Mouse (Mus musculus): ENCODE measurements around the gene Mindy3. TPM values are rescaled to one million over a fixed set of nuclear protein-coding genes. Genes with fewer than 3 reads are reported as not detected.

Mindy3 gene
- polyA plus RNA-seq, 1 experiment from 2014 or later, result 31.8 TPM

DNA sequence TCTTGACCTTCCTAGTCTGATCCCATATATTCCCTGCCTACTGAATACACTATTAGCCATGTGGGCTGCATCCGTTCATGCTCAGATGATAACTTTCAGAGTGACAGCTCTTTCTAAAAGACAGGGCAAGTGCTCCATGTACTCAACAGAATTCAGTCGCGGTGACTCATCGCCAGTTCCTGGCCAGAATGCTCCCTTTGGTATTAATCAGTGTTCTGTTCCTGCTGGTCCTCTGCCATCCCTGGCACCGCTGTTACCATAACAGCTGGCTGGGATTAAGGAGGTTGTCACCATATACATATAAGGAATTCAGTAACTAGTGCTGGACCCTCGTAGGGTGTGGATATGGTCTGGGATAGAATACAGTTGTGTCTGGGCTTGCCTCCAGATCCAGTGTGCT is 93.9 kb downstream of the Mindy3 start:
- no peak overlapping the region for H3K4me3 ChIP-seq (ENCODE audit: low read length)
- peaks cover 14% of the 10 kb centered on the region for H3K4me1 ChIP-seq (replicated peaks; ENCODE audit: control insufficient read depth, insufficient read depth, low read length)
- peak overlapping the region; percentile 85 for H3K27ac ChIP-seq (ENCODE audit: low read length)
- ATAC-seq (ENCODE audit: low read depth), result peak; percentile 95
- no peaks in the 10 kb centered on the region for H3K9me3 ChIP-seq (ENCODE audit: control insufficient read depth, low read length)
- H3K4me2 ChIP-seq (ENCODE audit: low read depth, low read length), result no peak overlapping the region
- WGBS, result 52% methylated on average over 6 of the region's 6 CpGs
- no peak overlapping the region for H3K9ac ChIP-seq (ENCODE audit: low read length)
- no peaks in the 10 kb centered on the region for H3K27me3 ChIP-seq (ENCODE audit: control insufficient read depth, insufficient read depth, low read depth, low read length)
- no peaks in the 10 kb centered on the region for H3K36me3 ChIP-seq (ENCODE audit: control insufficient read depth, insufficient read depth, low read length)

DNA sequence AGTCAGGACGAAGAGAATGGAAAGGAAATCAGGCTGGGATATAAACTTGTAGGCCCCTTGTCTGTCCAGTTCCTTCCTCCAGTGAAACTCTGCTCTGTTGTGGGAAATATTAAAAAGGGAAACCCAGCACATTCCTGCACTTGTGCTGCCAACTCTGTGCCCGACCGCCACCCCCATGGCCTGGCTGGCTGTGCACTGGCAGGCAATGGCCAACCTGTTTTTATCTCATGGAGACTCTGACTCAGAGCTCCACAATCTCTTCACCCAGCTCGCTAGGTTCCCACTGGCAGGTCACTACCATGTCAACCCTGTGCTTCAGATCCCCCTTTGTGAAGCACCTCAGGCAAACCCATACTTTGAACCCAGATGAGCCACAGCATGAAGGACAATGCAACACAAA is 98.4 kb downstream of the Mindy3 start:
- Histone ChIP-seq H3K9me3 (ENCODE audit: control insufficient read depth, low read length) (no peaks in the 10 kb centered on the region), H3K27me3 (ENCODE audit: control insufficient read depth, insufficient read depth, low read depth, low read length) (no peaks in the 10 kb centered on the region), H3K4me3 (ENCODE audit: low read length) (no peak overlapping the region), H3K4me1 (replicated peaks; ENCODE audit: control insufficient read depth, insufficient read depth, low read length) (peaks cover 4% of the 10 kb centered on the region), H3K9ac (ENCODE audit: low read length) (no peak overlapping the region), H3K27ac (ENCODE audit: low read length) (no peak overlapping the region), H3K4me2 (ENCODE audit: low read depth, low read length) (no peak overlapping the region), H3K36me3 (ENCODE audit: control insufficient read depth, insufficient read depth, low read length) (no peaks in the 10 kb centered on the region)
- no peak for ATAC-seq (ENCODE audit: low read depth)
- WGBS, result 78% methylated on average over 4 of the region's 4 CpGs

DNA sequence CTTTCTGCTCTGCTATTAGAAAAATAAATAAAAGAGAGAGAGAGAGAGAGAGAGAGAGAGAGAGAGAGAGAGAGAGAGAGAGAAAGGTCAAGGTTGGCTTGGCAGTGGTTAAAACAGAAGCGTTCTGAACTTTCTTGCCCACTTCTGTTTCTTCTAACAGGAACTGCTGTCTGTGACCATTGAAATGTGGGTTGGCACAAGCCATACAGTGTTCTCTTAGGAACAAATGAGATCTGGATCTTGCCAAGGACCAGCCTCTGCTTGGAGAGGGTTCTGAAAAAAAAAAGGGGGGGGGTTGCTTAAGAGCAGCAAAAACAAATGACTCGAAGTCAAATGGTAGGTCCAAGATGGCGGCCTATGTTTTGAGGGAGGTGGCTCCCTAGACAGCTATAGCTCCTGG is 100.6 kb downstream of the Mindy3 start:
- Histone ChIP-seq H3K4me1 (replicated peaks; ENCODE audit: control insufficient read depth, insufficient read depth, low read length) (peaks cover 8% of the 10 kb centered on the region), H3K9ac (ENCODE audit: low read length) (no peak overlapping the region), H3K27me3 (ENCODE audit: control insufficient read depth, insufficient read depth, low read depth, low read length) (no peaks in the 10 kb centered on the region), H3K36me3 (ENCODE audit: control insufficient read depth, insufficient read depth, low read length) (no peaks in the 10 kb centered on the region), H3K4me3 (ENCODE audit: low read length) (no peak overlapping the region), H3K27ac (ENCODE audit: low read length) (peak overlapping the region; percentile 69), H3K4me2 (ENCODE audit: low read depth, low read length) (no peak overlapping the region), H3K9me3 (ENCODE audit: control insufficient read depth, low read length) (no peaks in the 10 kb centered on the region)
- ATAC-seq (ENCODE audit: low read depth), result no peak
- 80% methylated on average over 3 of the region's 3 CpGs for WGBS

DNA sequence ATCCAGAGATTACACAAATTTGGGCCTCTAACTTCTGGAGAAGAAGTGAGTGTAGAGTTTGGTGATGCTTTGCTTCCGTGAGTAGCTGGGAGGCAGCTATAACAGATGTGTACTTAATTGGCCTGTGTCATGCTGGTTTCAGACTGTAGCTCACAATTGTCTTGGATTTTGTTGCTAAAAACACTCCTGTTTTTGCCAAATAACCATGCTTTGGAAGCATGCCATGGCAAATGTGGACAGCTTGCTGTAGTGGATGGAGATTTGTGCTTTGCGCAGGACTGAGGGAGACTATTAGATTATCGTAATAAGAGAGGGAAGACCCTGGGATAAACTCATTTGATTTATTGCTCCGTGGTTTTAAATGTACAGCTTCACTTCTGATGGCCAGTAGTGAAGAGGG is 101.2 kb downstream of the Mindy3 start:
- Histone ChIP-seq H3K9ac (ENCODE audit: low read length) (no peak overlapping the region), H3K27ac (ENCODE audit: low read length) (peak overlapping the region; percentile 69), H3K4me3 (ENCODE audit: low read length) (no peak overlapping the region), H3K4me1 (replicated peaks; ENCODE audit: control insufficient read depth, insufficient read depth, low read length) (peaks cover 8% of the 10 kb centered on the region), H3K9me3 (ENCODE audit: control insufficient read depth, low read length) (no peaks in the 10 kb centered on the region), H3K36me3 (ENCODE audit: control insufficient read depth, insufficient read depth, low read length) (no peaks in the 10 kb centered on the region), H3K27me3 (ENCODE audit: control insufficient read depth, insufficient read depth, low read depth, low read length) (no peaks in the 10 kb centered on the region), H3K4me2 (ENCODE audit: low read depth, low read length) (no peak overlapping the region)
- peak; percentile 35 for ATAC-seq (ENCODE audit: low read depth)
- 56% methylated on average over 4 of the region's 4 CpGs for WGBS

- 42% methylated on average over 5 of the region's 5 CpGs for WGBS
- no peak overlapping the region for H3K9ac ChIP-seq (ENCODE audit: low read length)
- peak; percentile 77 for ATAC-seq (ENCODE audit: low read depth)
- H3K4me3 ChIP-seq (ENCODE audit: low read length), result no peak overlapping the region
- H3K27ac ChIP-seq (ENCODE audit: low read length), result peak overlapping the region; percentile 69
- no peaks in the 10 kb centered on the region for H3K27me3 ChIP-seq (ENCODE audit: control insufficient read depth, insufficient read depth, low read depth, low read length)
- no peak overlapping the region for H3K4me2 ChIP-seq (ENCODE audit: low read depth, low read length)
- H3K9me3 ChIP-seq (ENCODE audit: control insufficient read depth, low read length), result no peaks in the 10 kb centered on the region
- no peaks in the 10 kb centered on the region for H3K36me3 ChIP-seq (ENCODE audit: control insufficient read depth, insufficient read depth, low read length)
- H3K4me1 ChIP-seq (replicated peaks; ENCODE audit: control insufficient read depth, insufficient read depth, low read length), result peaks cover 8% of the 10 kb centered on the region
Observed at GRCm38 (mm10) chr2:12317343-12317742, 101.9 kb downstream of the Mindy3 start.

- no peaks in the 10 kb centered on the region for H3K27me3 ChIP-seq (ENCODE audit: control insufficient read depth, insufficient read depth, low read depth, low read length)
- no peaks in the 10 kb centered on the region for H3K9me3 ChIP-seq (ENCODE audit: control insufficient read depth, low read length)
- H3K4me2 ChIP-seq (ENCODE audit: low read depth, low read length), result no peak overlapping the region
- no peak overlapping the region for H3K9ac ChIP-seq (ENCODE audit: low read length)
- 24% methylated on average over 7 of the region's 7 CpGs for WGBS
- H3K36me3 ChIP-seq (ENCODE audit: control insufficient read depth, insufficient read depth, low read length), result no peaks in the 10 kb centered on the region
- no peak overlapping the region for H3K4me3 ChIP-seq (ENCODE audit: low read length)
- peak overlapping the region; percentile 83 for H3K27ac ChIP-seq (ENCODE audit: low read length)
- peak; percentile 93 for ATAC-seq (ENCODE audit: low read depth)
- peaks cover 8% of the 10 kb centered on the region for H3K4me1 ChIP-seq (replicated peaks; ENCODE audit: control insufficient read depth, insufficient read depth, low read length)
Observed at GRCm38 (mm10) chr2:12316361-12316760, 102.9 kb downstream of the Mindy3 start.

- WGBS, result 80% methylated on average over 6 of the region's 6 CpGs
- no peak for ATAC-seq (ENCODE audit: low read depth)
- no peaks in the 10 kb centered on the region for H3K9me3 ChIP-seq (ENCODE audit: control insufficient read depth, low read length)
Observed at GRCm38 (mm10) chr2:12314028-12314427, 105.2 kb downstream of the Mindy3 start.

GRCm38 (mm10) chr2:12308466-12308865 is 110.8 kb downstream of the Mindy3 start:
- Histone ChIP-seq H3K4me1 (replicated peaks; ENCODE audit: control insufficient read depth, insufficient read depth, low read length) (peaks cover 9% of the 10 kb centered on the region), H3K4me3 (ENCODE audit: low read length) (no peak overlapping the region), H3K9me3 (ENCODE audit: control insufficient read depth, low read length) (no peaks in the 10 kb centered on the region), H3K9ac (ENCODE audit: low read length) (no peak overlapping the region), H3K4me2 (ENCODE audit: low read depth, low read length) (no peak overlapping the region), H3K36me3 (ENCODE audit: control insufficient read depth, insufficient read depth, low read length) (no peaks in the 10 kb centered on the region), H3K27ac (ENCODE audit: low read length) (peak overlapping the region; percentile 15; the same call in 1 of the 2 replicates), H3K27me3 (ENCODE audit: control insufficient read depth, insufficient read depth, low read depth, low read length) (no peaks in the 10 kb centered on the region)
- no peak for ATAC-seq (ENCODE audit: low read depth)

More at GRCm38 (mm10) chr2:12314028-12314427, 105.2 kb downstream of the Mindy3 start:
- peaks cover 8% of the 10 kb centered on the region for H3K4me1 ChIP-seq (replicated peaks; ENCODE audit: control insufficient read depth, insufficient read depth, low read length)
- no peaks in the 10 kb centered on the region for H3K27me3 ChIP-seq (ENCODE audit: control insufficient read depth, insufficient read depth, low read depth, low read length)
- H3K4me2 ChIP-seq (ENCODE audit: low read depth, low read length), result no peak overlapping the region
- H3K9ac ChIP-seq (ENCODE audit: low read length), result no peak overlapping the region
- no peak overlapping the region for H3K4me3 ChIP-seq (ENCODE audit: low read length)
- no peaks in the 10 kb centered on the region for H3K36me3 ChIP-seq (ENCODE audit: control insufficient read depth, insufficient read depth, low read length)
- no peak overlapping the region for H3K27ac ChIP-seq (ENCODE audit: low read length)

- no peaks in the 10 kb centered on the region for H3K27me3 ChIP-seq (ENCODE audit: control insufficient read depth, insufficient read depth, low read depth, low read length)
- ATAC-seq (ENCODE audit: low read depth), result no peak
- no peak overlapping the region for H3K4me2 ChIP-seq (ENCODE audit: low read depth, low read length)
- H3K4me1 ChIP-seq (replicated peaks; ENCODE audit: control insufficient read depth, insufficient read depth, low read length), result peaks cover 9% of the 10 kb centered on the region
- H3K4me3 ChIP-seq (ENCODE audit: low read length), result no peak overlapping the region
- no peak overlapping the region for H3K9ac ChIP-seq (ENCODE audit: low read length)
- H3K27ac ChIP-seq (ENCODE audit: low read length), result peak overlapping the region; percentile 25; the same call in 1 of the 2 replicates
- H3K9me3 ChIP-seq (ENCODE audit: control insufficient read depth, low read length), result no peaks in the 10 kb centered on the region
- H3K36me3 ChIP-seq (ENCODE audit: control insufficient read depth, insufficient read depth, low read length), result no peaks in the 10 kb centered on the region
Observed at GRCm38 (mm10) chr2:12307311-12307710, 112.0 kb downstream of the Mindy3 start.

GRCm38 (mm10) chr2:12305064-12305650 is 114.1 kb downstream of the Mindy3 start:
- ATAC-seq (ENCODE audit: low read depth), result peak; percentile 67

More at GRCm38 (mm10) chr2:12305064-12305650, 114.1 kb downstream of the Mindy3 start:
- Histone ChIP-seq H3K27ac (ENCODE audit: low read length) (peak overlapping the region; percentile 78), H3K9me3 (ENCODE audit: control insufficient read depth, low read length) (no peaks in the 10 kb centered on the region), H3K4me2 (ENCODE audit: low read depth, low read length) (no peak overlapping the region), H3K27me3 (ENCODE audit: control insufficient read depth, insufficient read depth, low read depth, low read length) (peaks cover 6% of the 10 kb centered on the region; the same call in 1 of the 2 replicates), H3K4me3 (ENCODE audit: low read length) (no peak overlapping the region), H3K9ac (ENCODE audit: low read length) (no peak overlapping the region), H3K4me1 (replicated peaks; ENCODE audit: control insufficient read depth, insufficient read depth, low read length) (peaks cover 9% of the 10 kb centered on the region), H3K36me3 (ENCODE audit: control insufficient read depth, insufficient read depth, low read length) (no peaks in the 10 kb centered on the region)
- WGBS, result 35% methylated on average over 9 of the region's 9 CpGs

Measured in lung, embryonic 16.5 days (tissue).